Mouse (Mus musculus) neural tube, embryonic 13.5 days (tissue): ENCODE measurements around the gene C1galt1. TPM values are rescaled to one million over a fixed set of nuclear protein-coding genes. Genes with fewer than 3 reads are reported as not detected.

ENCODE experiments used
- ATAC-seq: fragments of 200-750 bp; cut with Nextera tagmentation; 2 replicates; pipeline ENCODE4 v1.8.0; 2017; ENCODE audit warnings: low read depth, mild to moderate bottlenecking, moderate TSS enrichment, moderate library complexity
- H3K27ac ChIP-seq: fragments of 300-500 bp; sonication (generic); replicated peaks from 2 replicates; pipeline ENCODE4 v1.5.1; 2015; ENCODE audit warnings: moderate library complexity, mild to moderate bottlenecking, inconsistent platforms
- H3K27me3 ChIP-seq: fragments of 300-500 bp; sonication (generic); 2 replicates; pipeline ENCODE4 v1.6.1; 2015; ENCODE audit warnings: mild to moderate bottlenecking, inconsistent platforms
- H3K36me3 ChIP-seq: fragments of 300-500 bp; sonication (generic); 2 replicates; pipeline ENCODE4 v1.6.1; 2015; ENCODE audit warnings: mild to moderate bottlenecking, inconsistent platforms
- H3K4me1 ChIP-seq: fragments of 300-500 bp; sonication (generic); replicated peaks from 2 replicates; pipeline ENCODE4 v1.6.1; 2015; ENCODE audit warnings: inconsistent platforms
- H3K4me2 ChIP-seq: fragments of 300-500 bp; sonication (generic); 2 replicates; pipeline ENCODE4 v1.6.1; 2015; ENCODE audit warnings: inconsistent platforms, mild to moderate bottlenecking, moderate library complexity
- H3K4me3 ChIP-seq: fragments of 300-500 bp; sonication (generic); 2 replicates; pipeline ENCODE4 v1.5.1; 2015; ENCODE audit warnings: mild to moderate bottlenecking, inconsistent platforms
- H3K9ac ChIP-seq: fragments of 300-500 bp; sonication (generic); 2 replicates; pipeline ENCODE4 v1.6.1; 2015; ENCODE audit warnings: moderate library complexity, mild to moderate bottlenecking, inconsistent platforms
- H3K9me3 ChIP-seq: fragments of 300-500 bp; sonication (generic); 2 replicates; pipeline ENCODE4 v1.6.1; 2016; ENCODE audit warnings: inconsistent platforms
- WGBS: fragments of 180-500 bp; shearing (Covaris S2); methylation state at CpG from one replicate; pipeline ENCODE4 v1.1.7; 2015; 5-methylcytosine and 5-hydroxymethylcytosine counted together
- polyA plus RNA-seq: library from polyadenylated mRNA; unstranded; fragments of >200 nt; fragmentation: Nextera tagmentation; extraction: Ambion mirVana; gene quantifications from 2 replicates; pipeline ENCODE4 v1.2.1, GENCODE M21; 2015

The C1galt1 gene
- polyA plus RNA-seq, 1 experiment from 2014 or later = 1.8 TPM

- Histone ChIP-seq H3K4me2 (no peak overlapping the region), H3K4me3 (no peak overlapping the region), H3K27me3 (no peaks in the 10 kb centered on the region), H3K36me3 (peaks cover 10% of the 10 kb centered on the region), H3K27ac (no peak overlapping the region), H3K4me1 (peaks cover 5% of the 10 kb centered on the region; the same call in 1 of the 2 replicates), H3K9ac (no peak overlapping the region), H3K9me3 (no peaks in the 10 kb centered on the region)
- WGBS = 94% methylated on average over 4 of the region's 4 CpGs
- no peak for ATAC-seq
Measured at GRCm38 (mm10) chr6:7863354-7863753, 18.7 kb downstream of the C1galt1 start.

- Histone ChIP-seq H3K27me3 (no peaks in the 10 kb centered on the region), H3K9ac (no peak overlapping the region), H3K9me3 (no peaks in the 10 kb centered on the region), H3K27ac (no peak overlapping the region), H3K4me3 (no peak overlapping the region), H3K4me2 (no peak overlapping the region), H3K36me3 (no peaks in the 10 kb centered on the region; the same call in 1 of the 2 replicates), H3K4me1 (no peaks in the 10 kb centered on the region)
- WGBS = 92% methylated on average over 5 of the region's 5 CpGs
- no peak for ATAC-seq
Measured at GRCm38 (mm10) chr6:7876836-7877235, 32.2 kb downstream of the C1galt1 start.

- H3K4me1 ChIP-seq = no peaks in the 10 kb centered on the region
- WGBS = 84% methylated on average over 1 of the region's 1 CpGs
- H3K27ac ChIP-seq = no peak overlapping the region
- H3K36me3 ChIP-seq = no peaks in the 10 kb centered on the region
- ATAC-seq = no peak
- no peak overlapping the region for H3K4me2 ChIP-seq
- no peak overlapping the region for H3K4me3 ChIP-seq
- H3K27me3 ChIP-seq = no peaks in the 10 kb centered on the region
- H3K9me3 ChIP-seq = no peaks in the 10 kb centered on the region
- H3K9ac ChIP-seq = no peak overlapping the region
Measured at GRCm38 (mm10) chr6:7881595-7882128, 37.0 kb downstream of the C1galt1 start.

GRCm38 (mm10) chr6:7882520-7882919, 37.9 kb downstream of the C1galt1 start:
- no peak overlapping the region for H3K27ac ChIP-seq
- H3K4me3 ChIP-seq = no peak overlapping the region
- ATAC-seq = no peak
- no peaks in the 10 kb centered on the region for H3K36me3 ChIP-seq
- 78% methylated on average over 13 of the region's 13 CpGs for WGBS
- H3K4me1 ChIP-seq = no peaks in the 10 kb centered on the region
- no peaks in the 10 kb centered on the region for H3K9me3 ChIP-seq
- H3K27me3 ChIP-seq = no peaks in the 10 kb centered on the region
- H3K9ac ChIP-seq = no peak overlapping the region
- H3K4me2 ChIP-seq = no peak overlapping the region

GRCm38 (mm10) chr6:7885994-7886684, 41.5 kb downstream of the C1galt1 start:
- no peak for ATAC-seq
- no peak overlapping the region for H3K4me3 ChIP-seq
- H3K9me3 ChIP-seq = no peaks in the 10 kb centered on the region
- no peaks in the 10 kb centered on the region for H3K4me1 ChIP-seq
- WGBS = 71% methylated on average over 5 of the region's 5 CpGs
- no peak overlapping the region for H3K9ac ChIP-seq
- no peaks in the 10 kb centered on the region for H3K36me3 ChIP-seq
- no peak overlapping the region for H3K27ac ChIP-seq
- no peaks in the 10 kb centered on the region for H3K27me3 ChIP-seq
- no peak overlapping the region for H3K4me2 ChIP-seq

- Histone ChIP-seq H3K27me3 (no peaks in the 10 kb centered on the region), H3K4me3 (no peak overlapping the region), H3K9me3 (no peaks in the 10 kb centered on the region), H3K4me1 (no peaks in the 10 kb centered on the region), H3K9ac (no peak overlapping the region), H3K36me3 (no peaks in the 10 kb centered on the region), H3K27ac (no peak overlapping the region), H3K4me2 (no peak overlapping the region)
- 88% methylated on average over 2 of the region's 2 CpGs for WGBS
- no peak for ATAC-seq
Measured at GRCm38 (mm10) chr6:7886685-7887004, 42.0 kb downstream of the C1galt1 start.

GRCm38 (mm10) chr6:7896339-7896738, 51.7 kb downstream of the C1galt1 start:
- H3K4me1 ChIP-seq = no peaks in the 10 kb centered on the region
- no peak overlapping the region for H3K9ac ChIP-seq
- no peaks in the 10 kb centered on the region for H3K27me3 ChIP-seq
- ATAC-seq = no peak
- H3K4me2 ChIP-seq = no peak overlapping the region
- H3K9me3 ChIP-seq = no peaks in the 10 kb centered on the region
- no peak overlapping the region for H3K4me3 ChIP-seq
- H3K36me3 ChIP-seq = no peaks in the 10 kb centered on the region
- WGBS = 87% methylated on average over 5 of the region's 5 CpGs
- H3K27ac ChIP-seq = no peak overlapping the region

- Histone ChIP-seq H3K36me3 (no peaks in the 10 kb centered on the region), H3K27me3 (no peaks in the 10 kb centered on the region), H3K27ac (no peak overlapping the region), H3K9me3 (no peaks in the 10 kb centered on the region), H3K9ac (no peak overlapping the region), H3K4me1 (no peaks in the 10 kb centered on the region), H3K4me2 (no peak overlapping the region), H3K4me3 (no peak overlapping the region)
- no peak for ATAC-seq
- 88% methylated on average over 2 of the region's 2 CpGs for WGBS
Measured at GRCm38 (mm10) chr6:7912015-7912414, 67.4 kb downstream of the C1galt1 start.

Other genes with a start within 250 kb of the C1galt1 start
- 83.4 and 102 TPM in 2 replicates for gene Asns, start 151.6 kb upstream of the C1galt1 start, polyA plus RNA-seq